Mouse (Mus musculus): ENCODE data around the gene Pgm5.
A peak's percentile ranks its signal among the peaks of the same experiment; 100 is the strongest.
"Not testable (repeated sequence)": the region's sequence is repeated elsewhere in the genome, so short reads cannot be mapped to it uniquely, and the experiment has no call there.

Gene Pgm5

GRCm38 (mm10) chr19:24703168-24703567 is 158.5 kb downstream of the Pgm5 start:
- DNase-seq = not testable (repeated sequence)

GRCm38 (mm10) chr19:24701716-24702115 is 159.9 kb downstream of the Pgm5 start:
- peak; percentile 65 for DNase-seq

- DNase-seq = no peak
Observed at GRCm38 (mm10) chr19:24700664-24701063, 161.0 kb downstream of the Pgm5 start.

- no peak for DNase-seq
Observed at GRCm38 (mm10) chr19:24699910-24700309, 161.7 kb downstream of the Pgm5 start.

GRCm38 (mm10) chr19:24699196-24699595 is 162.5 kb downstream of the Pgm5 start:
- DNase-seq = no peak

DNA sequence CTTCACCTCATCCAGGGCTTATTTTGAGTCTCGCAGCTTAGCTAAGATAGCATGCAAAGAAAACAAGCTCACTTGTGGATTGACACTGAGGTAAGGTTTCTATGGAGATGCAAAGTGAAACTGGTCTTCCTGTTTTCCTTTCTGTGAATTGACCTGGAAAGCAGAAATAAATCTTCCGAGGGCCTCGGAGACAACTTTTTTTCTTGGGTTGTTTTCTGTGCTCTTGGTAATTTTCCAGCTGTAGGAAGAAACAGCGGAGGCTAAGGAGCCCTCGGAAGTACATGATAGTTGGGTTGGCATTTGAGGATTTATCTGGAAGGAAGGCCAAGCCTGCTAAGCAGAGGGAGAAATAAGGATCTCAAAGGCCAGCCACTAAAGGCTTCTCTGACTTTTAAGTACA is 163.0 kb downstream of the Pgm5 start:
- DNase-seq = peak; percentile 14

DNA sequence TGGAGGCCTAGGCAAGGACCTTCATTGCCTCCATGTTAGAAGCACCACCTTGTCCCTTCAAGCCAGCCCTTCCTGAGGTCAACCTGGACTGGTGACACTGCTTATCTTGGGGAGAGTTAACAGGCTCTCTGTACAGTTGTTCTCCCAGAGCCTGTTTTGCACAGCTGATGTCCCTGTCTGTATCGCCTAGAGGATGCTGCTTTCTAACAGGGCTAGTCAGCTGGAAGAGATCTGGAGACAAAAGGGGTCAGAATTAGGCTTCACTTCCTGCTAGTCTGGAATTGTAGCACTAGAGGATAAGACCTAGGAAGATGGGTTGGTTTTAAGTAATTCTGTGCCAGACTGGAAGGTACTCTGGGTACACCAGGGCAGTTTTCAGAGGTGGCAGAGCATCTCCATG is 163.7 kb downstream of the Pgm5 start:
- DNase-seq = no peak

- DNase-seq = no peak
Observed at GRCm38 (mm10) chr19:24692691-24693090, 169.0 kb downstream of the Pgm5 start.

- peak; percentile 52 for DNase-seq
Observed at GRCm38 (mm10) chr19:24689531-24689930, 172.1 kb downstream of the Pgm5 start.

DNA sequence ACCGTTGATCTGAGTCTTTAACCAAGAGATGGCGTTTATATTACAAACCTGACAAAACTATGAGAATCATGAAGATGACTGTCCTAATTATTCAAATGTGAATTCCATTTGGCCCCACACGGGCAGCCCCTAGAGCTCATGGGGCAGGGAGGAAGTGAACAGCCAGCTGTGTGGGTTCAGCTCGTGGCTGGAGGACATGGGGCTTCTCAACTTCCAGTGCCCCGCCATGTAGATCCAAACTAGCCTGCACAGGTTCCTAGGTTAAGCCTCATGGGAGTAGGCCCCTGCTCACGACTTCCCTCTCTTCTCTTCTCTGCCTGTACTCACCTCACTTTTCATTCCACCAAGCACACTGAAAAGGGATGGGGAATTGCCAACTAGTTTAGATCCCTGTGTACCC is 173.3 kb downstream of the Pgm5 start:
- no peak for DNase-seq

GRCm38 (mm10) chr19:24686411-24686810 is 175.2 kb downstream of the Pgm5 start:
- DNase-seq = no peak

DNA sequence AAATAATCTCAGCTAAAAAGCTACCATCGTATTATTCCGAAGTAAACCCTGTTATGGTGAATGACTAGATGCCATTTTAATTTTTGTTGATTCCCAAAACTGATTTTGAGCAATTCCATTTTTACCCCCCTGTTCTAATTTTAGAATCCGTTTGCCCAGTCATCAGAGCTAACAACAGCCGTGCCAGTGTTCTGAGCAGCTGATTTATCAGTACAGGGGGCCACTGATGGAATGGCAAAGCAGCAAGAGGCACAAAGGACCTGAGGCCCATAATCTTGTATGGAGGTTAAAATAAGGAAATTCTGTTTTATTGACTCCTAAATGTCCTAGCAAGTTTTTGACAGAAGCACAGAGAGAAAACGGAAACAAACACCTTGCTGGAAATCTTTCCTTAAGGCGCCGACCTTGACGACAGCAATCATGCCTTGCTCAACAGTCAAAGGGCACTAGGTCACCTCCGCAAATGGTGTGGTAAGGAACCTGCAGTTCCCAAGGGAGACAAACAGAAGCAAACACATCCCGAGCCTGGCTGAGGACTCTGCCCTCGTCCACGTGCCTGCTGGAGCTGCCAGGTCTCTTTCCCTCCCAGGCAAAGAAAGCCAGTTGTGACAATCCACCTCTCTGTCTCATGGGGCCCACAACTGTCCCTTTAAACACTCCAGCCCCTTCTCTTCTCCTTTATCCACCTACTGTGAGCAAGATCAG is 178.5 kb downstream of the Pgm5 start:
- peak; percentile 82 for DNase-seq

DNA sequence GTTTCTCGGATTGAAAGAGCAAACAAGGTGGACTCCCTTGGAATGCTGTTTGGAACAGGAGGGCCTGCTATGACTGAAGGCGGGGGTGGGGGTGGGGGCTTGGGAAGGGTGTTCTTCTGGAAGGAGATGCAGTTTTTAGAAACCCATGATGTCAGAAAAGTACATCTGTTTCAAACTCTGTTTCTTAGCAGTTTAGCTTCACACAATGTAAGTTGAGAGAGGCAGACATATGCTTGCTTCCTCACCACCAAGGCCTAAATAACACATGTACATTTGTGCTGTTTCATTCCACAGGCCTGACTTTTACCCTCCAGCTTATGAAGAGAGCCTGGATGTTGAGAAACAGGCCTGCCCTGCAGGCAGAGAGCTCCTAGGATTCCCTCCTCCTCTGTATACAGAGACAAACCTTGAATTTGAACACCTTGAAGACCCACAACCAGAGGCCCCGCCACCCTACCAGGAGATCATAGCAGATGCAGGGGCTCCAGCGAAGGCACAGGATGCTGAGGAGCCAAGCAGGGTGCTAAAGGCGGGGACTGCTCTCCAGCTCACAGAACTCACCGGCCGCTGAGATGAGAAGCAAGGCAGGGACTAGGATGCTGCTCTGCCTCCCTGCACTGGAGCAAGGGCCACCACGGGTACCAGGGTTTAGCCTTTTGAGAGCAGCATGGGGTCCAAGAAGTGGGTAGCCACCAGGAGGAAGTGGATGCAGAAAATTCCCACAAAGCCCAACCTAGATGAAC is 184.2 kb downstream of the Pgm5 start:
- DNase-seq = no peak

DNA sequence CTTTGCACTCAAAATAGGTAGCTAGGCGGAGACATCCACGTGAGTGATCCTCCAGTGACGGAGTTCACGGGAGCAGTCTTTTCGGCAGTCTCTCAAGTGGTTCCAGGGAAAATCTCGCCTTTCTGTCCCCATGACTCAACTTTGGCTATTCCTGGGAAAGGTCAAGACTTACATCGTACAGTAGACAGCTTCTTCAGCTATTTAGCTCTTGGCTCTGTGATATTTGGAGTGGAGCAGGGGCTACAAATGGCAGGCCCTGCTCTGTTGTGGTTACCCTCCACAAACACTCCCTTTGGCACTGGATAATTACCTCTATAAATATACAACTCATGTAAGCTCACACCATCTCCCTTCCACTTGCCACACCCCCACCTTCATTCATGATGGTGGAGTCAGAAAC is 185.2 kb downstream of the Pgm5 start:
- DNase-seq = no peak

DNA sequence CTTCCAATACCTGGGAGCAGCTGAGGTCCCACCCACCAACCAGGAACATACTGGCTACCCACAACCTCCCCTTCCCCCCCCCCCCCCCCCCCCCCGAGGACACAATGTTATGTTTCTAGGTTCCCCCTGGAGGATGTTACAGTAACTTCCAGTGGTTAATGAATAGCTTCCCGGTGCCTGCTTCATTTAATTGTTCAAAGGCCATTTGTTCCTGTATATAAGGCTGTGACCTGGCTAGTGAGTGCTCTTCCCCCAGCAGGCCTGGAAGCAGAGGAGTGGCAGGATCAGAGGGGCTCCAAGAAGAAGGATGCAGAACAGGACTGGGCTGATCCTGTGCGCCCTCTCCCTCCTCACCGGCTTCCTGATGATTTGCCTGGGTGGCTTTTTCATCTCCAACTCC is 187.9 kb downstream of the Pgm5 start, which contains the start of gene Tmem252:
Gene Tmem252, plus strand, starts transcription at position 247 of the 400 bp plus-strand sequence.
- peak; percentile 70 for DNase-seq

DNA sequence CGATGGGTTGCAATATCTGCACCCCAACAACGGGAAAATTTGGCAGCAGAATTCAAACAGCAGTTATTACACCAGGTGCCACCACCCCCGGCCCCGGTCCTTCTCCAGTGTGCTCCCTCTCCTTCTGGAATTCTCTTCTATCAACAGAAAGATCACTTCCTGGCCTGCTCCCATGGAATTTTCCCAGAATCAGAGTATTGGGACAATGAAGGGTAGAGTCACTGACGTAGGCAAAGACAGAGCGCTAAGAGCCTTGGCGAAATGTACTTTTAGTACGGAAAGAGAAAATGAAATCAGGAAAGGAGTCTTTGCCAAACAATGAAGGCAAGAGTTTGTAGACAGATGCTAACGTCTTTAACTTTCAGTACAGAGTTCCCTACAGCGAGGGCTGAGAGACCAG is 188.3 kb downstream of the Pgm5 start:
- no peak for DNase-seq

DNA sequence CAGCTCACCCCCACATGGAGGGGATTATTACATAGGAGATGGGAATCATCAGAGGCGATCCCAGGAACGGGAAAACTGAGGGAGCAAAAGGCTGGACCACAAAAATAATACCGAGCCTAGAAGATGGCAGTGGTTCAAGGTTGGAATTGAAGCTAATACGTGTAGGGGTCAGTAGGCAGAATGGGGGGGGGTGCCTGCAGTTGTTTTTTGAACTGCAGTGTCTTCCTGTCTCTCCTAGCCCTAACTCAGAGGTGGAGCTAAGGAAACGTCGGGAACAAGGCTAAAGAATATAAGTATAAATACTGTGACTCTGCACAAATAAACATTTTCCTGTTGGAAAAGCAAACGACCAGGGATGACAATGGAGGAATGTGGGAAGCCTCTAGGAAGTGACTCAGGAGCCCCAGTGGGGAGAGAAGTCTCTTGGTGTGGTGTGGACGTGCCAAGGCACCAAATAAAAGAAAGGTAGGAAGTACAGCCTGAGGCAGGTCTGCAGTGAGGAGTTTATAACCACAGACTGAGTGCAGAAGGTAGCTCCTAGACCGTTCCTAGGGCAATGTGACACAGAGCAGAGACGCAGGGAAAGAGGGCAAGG is 189.2 kb downstream of the Pgm5 start:
- DNase-seq = no peak

- DNase-seq = peak; percentile 88
Observed at GRCm38 (mm10) chr19:24671571-24671970, 190.1 kb downstream of the Pgm5 start.

DNA sequence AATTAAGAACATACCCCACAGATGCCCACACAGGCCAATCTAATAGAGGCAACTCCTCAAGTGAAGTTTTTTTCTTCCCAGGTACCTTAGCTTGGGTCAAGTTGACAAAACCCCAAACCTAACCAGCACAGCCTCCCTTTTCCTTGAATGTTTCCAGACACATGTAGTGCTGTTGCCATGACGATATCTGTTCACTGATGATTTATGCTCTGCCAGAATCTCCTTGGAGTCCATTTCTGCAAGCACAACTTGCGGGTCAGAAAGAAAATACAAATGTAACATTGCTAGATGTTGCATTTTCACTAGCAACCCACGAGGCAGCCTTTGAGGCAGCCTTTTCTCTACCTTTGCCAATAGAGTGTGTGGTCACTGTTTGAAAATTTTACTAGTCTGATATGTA is 194.1 kb downstream of the Pgm5 start:
- no peak for DNase-seq

- no peak for DNase-seq
Observed at GRCm38 (mm10) chr19:24665771-24666170, 195.9 kb downstream of the Pgm5 start.

GRCm38 (mm10) chr19:24662346-24662745 is 199.3 kb downstream of the Pgm5 start:
- DNase-seq = no peak

DNA sequence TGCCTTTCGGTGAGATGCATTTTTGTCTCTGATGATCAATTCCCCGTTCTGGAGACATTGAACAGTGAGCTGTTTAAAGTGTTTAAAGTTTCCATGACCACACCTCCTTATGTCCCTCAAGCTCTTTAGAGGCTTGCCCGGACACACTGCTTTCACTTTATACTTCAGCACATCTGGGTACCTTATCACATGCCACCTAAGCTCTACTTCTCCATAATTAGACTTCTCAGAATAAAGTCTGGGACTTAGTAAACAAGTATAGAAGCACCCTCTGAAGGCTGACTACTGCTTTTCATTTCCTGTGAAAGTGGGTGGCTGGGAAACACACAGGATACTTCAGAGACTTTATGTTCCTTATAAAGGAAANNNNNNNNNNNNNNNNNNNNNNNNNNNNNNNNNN is 204.7 kb downstream of the Pgm5 start:
- DNase-seq = no peak

GRCm38 (mm10) chr19:24653230-24653799 is 208.3 kb downstream of the Pgm5 start:
- peak; percentile 59 for DNase-seq
